Mouse (Mus musculus) liver (tissue): ENCODE measurements around the gene Fcer1g.

ENCODE experiments used
- DNase-seq: peaks from one replicate; pipeline ENCODE4 v3.0.0-alpha.2; 2020; ENCODE audit warnings: mixed read lengths

Gene Fcer1g

GRCm38 (mm10) chr1:171234126-171234525, at the start of gene Fcer1g:
Fcer1g (minus strand) TSS chr1:171234365.
- no peak for DNase-seq

GRCm38 (mm10) chr1:171283188-171284160, 49.3 kb upstream of the Fcer1g start:
- no peak for DNase-seq

- DNase-seq = no peak
These were observed 48.1 kb upstream of the Fcer1g start for GRCm38 (mm10) chr1:171282086-171282805.

- peak; percentile 91 for DNase-seq
These were observed 47.4 kb upstream of the Fcer1g start for GRCm38 (mm10) chr1:171281528-171281923.

- peak; percentile 95 for DNase-seq
These were observed 46.9 kb upstream of the Fcer1g start, which contains the start of gene Ppox for GRCm38 (mm10) chr1:171280916-171281527. Ppox (minus strand) TSS chr1:171281186.

GRCm38 (mm10) chr1:171280250-171280915, 46.2 kb upstream of the Fcer1g start:
- no peak for DNase-seq

- no peak for DNase-seq
These were observed 45.6 kb upstream of the Fcer1g start for GRCm38 (mm10) chr1:171279721-171280120.

GRCm38 (mm10) chr1:171279012-171279705, 45.0 kb upstream of the Fcer1g start:
- DNase-seq = no peak

GRCm38 (mm10) chr1:171278436-171278835, 44.3 kb upstream of the Fcer1g start:
- no peak for DNase-seq

GRCm38 (mm10) chr1:171277736-171278135, 43.6 kb upstream of the Fcer1g start:
- no peak for DNase-seq

GRCm38 (mm10) chr1:171276110-171276748, 42.1 kb upstream of the Fcer1g start:
- DNase-seq = no peak

- no peak for DNase-seq
These were observed 41.1 kb upstream of the Fcer1g start for GRCm38 (mm10) chr1:171275144-171275734.

GRCm38 (mm10) chr1:171274171-171274570, 40.0 kb upstream of the Fcer1g start:
- DNase-seq = no peak

GRCm38 (mm10) chr1:171272086-171272485, 37.9 kb upstream of the Fcer1g start:
- DNase-seq = no peak

GRCm38 (mm10) chr1:171271622-171272021, 37.5 kb upstream of the Fcer1g start:
- no peak for DNase-seq

- DNase-seq = peak; percentile 46
These were observed 37.0 kb upstream of the Fcer1g start for GRCm38 (mm10) chr1:171271196-171271595.

- DNase-seq = peak; percentile 68
These were observed 36.4 kb upstream of the Fcer1g start for GRCm38 (mm10) chr1:171270573-171270900.

GRCm38 (mm10) chr1:171269848-171270572, 35.8 kb upstream of the Fcer1g start, which contains the start of gene B4galt3:
B4galt3 (plus strand) TSS chr1:171270328.
- peak; percentile 99 for DNase-seq

- no peak for DNase-seq
These were observed 34.2 kb upstream of the Fcer1g start for GRCm38 (mm10) chr1:171268341-171268740.
